Mouse (Mus musculus) layer of hippocampus, adult 9-10 months (tissue): ENCODE measurements around the gene Glod4.

Experiments
- DNase-seq: peaks from one replicate; pipeline ENCODE4 v3.0.0; 2022; ENCODE audit warnings: low spot score

Glod4 gene

DNA sequence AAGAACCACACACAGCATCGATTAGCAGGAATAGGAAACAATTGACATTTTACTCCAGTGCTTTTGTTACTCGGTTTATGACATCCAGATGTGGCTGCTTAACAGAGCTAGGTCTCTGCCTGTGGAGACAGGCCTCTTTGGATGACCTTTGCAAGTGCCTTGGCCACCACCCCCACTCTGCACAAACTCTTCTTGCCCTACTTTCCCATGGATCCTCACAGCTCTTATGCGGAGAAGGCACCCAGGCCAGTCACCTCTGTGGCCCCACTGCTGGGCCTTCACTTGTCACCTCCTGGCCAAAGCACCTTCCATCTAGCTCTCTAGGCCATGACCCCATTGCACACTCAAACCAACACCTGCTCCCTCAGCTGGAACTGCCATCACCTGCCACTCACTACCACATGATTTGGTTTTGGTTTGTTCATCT, 159.6 kb downstream of the Glod4 start:
- no peak for DNase-seq

DNA sequence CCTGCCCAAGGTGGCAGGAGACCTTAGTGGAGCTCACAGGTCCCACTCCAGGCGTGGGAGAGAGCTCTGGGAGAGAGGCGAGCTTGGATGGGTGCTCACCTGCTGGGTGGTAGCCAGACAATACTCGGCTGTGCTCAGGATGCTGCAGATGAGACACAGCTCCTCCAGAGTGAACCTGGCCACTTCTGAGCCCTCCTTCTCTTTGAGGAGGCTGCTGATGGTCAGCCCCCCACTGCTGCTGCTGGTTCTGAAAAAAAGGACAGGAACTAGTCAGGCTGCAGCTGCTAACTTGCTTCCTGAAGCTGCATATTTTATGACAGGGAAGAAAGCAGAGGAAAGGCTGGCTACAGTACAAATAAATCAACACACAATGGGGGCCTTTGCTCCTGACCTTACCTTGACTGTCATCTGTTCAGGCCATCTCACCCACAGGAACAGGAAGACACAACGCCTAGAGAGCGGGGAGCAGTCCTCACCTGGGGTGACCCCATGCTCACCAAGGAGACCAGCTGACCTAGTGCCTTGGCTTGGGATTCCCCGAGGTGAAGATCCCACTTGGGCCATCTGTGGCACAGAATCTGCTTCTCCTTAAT, 162.4 kb downstream of the Glod4 start:
- DNase-seq, result no peak

DNA sequence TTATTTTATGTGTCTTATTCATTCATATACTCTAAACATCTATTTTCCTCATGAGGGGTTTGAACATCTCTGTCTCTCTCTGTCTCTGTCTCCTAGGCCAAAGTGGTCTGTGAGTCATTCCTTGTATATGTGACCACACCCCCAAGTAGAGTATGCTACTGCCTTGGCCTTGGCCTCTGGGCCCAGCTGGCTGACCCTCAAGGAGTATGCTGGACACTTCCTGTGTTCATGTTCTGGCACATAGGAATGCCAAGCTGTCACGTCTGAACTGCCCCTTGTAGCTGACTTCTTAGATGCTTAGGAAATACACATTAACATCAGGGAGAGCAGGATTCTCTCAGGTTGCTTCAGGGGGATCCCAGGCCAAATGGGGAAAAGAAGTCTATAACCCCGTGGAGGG, 163.2 kb downstream of the Glod4 start:
- no peak for DNase-seq

DNA sequence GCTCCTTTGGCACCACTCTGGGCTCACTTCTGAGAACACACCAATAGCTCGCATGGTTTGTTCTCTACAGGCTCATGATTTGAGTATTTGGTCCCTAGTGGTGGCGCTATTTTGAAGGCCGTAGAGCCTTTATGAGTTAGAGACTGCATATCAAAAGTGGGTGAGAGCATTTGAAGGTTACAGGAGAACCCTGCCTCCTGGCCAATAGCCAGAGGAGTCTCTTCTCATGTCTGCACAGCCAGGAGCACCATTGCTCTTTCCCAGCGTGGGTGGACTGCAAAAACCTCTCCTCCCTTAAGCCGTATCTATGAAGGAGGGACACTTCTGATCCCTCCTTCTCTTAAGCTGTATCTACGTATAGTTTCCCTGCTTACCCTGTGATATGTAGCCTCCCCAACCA, 166.2 kb downstream of the Glod4 start:
- DNase-seq, result no peak

DNA sequence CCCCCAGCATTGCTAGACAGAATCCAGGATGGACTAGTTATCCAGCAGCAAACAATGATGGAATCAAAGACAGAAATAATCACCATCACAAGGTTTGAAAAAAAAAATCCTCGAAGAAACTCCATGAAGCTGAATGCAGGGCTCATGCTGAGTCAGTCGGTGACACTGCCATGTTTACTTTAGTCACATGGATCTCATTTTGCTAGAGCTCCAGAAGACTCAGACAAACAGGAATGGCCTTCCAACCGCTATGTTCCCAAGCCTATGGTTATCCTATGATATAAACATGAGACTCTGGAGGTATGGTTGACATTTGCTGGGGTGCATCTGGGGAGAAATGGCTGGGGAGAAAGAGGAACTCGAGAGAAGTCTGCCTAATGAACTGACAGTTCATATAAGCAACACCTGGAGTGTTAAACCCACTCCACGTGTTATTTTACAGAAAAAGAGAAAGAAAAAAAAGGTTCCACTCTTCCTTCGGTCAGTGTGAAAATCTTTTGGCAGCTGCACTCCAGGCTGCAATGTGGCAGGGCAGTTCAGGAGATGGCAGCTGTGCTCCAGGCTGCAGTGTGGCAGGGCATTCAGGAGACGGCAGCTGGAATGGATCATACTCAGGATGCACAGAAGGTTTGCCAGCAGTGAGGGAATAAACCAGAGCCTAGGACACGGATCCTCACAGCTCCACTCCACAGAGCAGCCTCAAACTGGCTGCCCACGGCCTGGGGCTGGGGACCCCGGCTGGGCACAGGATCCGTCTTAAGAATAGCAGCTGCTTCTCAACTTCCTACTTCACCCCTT, 169.0 kb downstream of the Glod4 start:
- DNase-seq, result no peak
